ENCODE assay signal across 8 mouse cellular contexts in the genomic region with DNA sequence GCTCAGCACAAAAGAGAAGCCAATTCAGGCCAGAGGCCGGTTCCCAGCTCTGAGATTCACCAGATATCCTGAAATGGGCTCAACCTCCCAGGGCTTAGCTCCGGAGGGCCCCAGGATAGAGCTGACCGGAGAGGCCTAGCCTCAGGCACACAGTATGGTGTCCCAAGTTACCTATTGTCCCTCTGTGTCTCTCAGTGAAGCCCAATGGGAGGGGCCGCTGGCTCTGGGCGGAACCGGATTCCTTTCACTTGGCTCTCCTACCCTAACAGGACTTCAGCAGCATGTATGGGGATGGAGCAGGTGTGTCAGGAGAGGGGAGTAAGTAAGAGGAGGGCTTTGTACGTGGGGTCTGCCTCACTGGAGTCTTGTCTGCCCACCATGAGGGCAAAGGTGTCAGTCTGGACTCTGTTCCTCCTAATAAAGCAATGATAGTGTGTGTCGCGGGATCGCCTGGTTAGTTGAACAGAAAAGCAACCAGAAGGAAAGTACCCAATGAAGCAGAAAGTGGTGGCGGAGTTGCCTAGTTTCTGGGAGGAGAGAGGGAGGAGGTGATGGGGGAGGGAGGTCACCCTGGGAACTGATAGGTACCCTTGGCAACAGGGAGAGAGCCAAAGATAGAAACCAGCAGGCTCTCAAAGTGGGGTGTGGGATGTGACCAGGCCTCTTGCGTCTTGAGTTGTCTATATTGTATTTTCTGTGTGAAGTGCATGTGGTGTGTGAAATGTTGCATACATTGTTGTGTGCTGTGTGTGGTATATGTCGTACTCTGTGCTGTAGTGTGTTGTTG.
DNase-seq lines count a peak whose midpoint lies in the region; ATAC-seq and TF ChIP-seq lines count a peak whose summit lies in the region.

No protein-coding gene starts in this region.

- no peak for TF ChIP-seq CTCF in ES-Bruce4 (IDR thresholded peaks at IDR 0.05; ENCODE audit: low read depth, low read length)

- no peak overlapping the region for H3K4me3 ChIP-seq in kidney, embryonic 15.5 days (replicated peaks)
- H3K4me3 ChIP-seq in ES-Bruce4 (ENCODE audit: low read depth, low read length) (peak overlapping the region; percentile 38), ES-E14 (ENCODE audit: insufficient read depth in 1 of 2, low read depth in 1 of 2, low read length in 2 of 2, poor library complexity in 1 of 2, severe bottlenecking in 1 of 2) (peak overlapping the region in 1 of 2 experiments; percentile 14; a peak in 2 of 4 replicates)
- no peak overlapping the region for H3K4me3 ChIP-seq in hindbrain, embryonic 13.5 days

- H3K4me1 ChIP-seq in kidney, embryonic 15.5 days, result peaks cover 39% of the 10 kb centered on the region
- peaks cover 7% of the 10 kb centered on the region for H3K4me1 ChIP-seq in ES-Bruce4 (ENCODE audit: control insufficient read depth, insufficient read depth, low read length)
- H3K4me1 ChIP-seq in ES-E14 (ENCODE audit: control insufficient read depth in 2 of 2, insufficient read depth in 2 of 2, low read length in 2 of 2, poor library complexity in 1 of 2), result peaks cover 2 to 26% of the 10 kb centered on the region in 2 experiments; a peak in 3 of 4 replicates
- peaks cover 20% of the 10 kb centered on the region for H3K4me1 ChIP-seq in hindbrain, embryonic 13.5 days (replicated peaks)

- H3K9me3 ChIP-seq in kidney, embryonic 15.5 days (replicated peaks), result no peaks in the 10 kb centered on the region
- H3K9me3 ChIP-seq in ES-Bruce4 (replicated peaks; ENCODE audit: control insufficient read depth, insufficient read depth, low read length, poor library complexity, severe bottlenecking) (no peaks in the 10 kb centered on the region), ES-E14 (ENCODE audit: control insufficient read depth, insufficient read depth, low read depth, low read length) (no peaks in the 10 kb centered on the region)
- no peaks in the 10 kb centered on the region for H3K9me3 ChIP-seq in hindbrain, embryonic 13.5 days

- no peak overlapping the region for H3K9ac ChIP-seq in kidney, embryonic 15.5 days
- 0 out of 2 replicates have a peak overlapping the region, but pooled peaks have one; percentile 9 for H3K9ac ChIP-seq in ES-Bruce4 (ENCODE audit: low read depth, poor library complexity, severe bottlenecking)
- H3K9ac ChIP-seq in ES-E14 (ENCODE audit: insufficient read depth, low read depth, low read length, poor library complexity, severe bottlenecking), result no peak overlapping the region
- H3K9ac ChIP-seq in hindbrain, embryonic 13.5 days, result peak overlapping the region; percentile 24; the same call in 1 of the 2 replicates

- no peak for ATAC-seq in kidney, embryonic 15.5 days (replicated peaks; ENCODE audit: low FRiP score)
- ATAC-seq in hindbrain, embryonic 13.5 days (ENCODE audit: low FRiP score), result no peak
- ATAC-seq in monocyte, adult 5-6 weeks (replicated peaks; ENCODE audit: insufficient number of reproducible peaks, low FRiP score, low TSS enrichment, poor library complexity, severe bottlenecking), result no peak

- 0 out of 2 replicates have a peak overlapping the region, but pooled peaks have one; percentile 39 for H3K27ac ChIP-seq in kidney, embryonic 15.5 days
- H3K27ac ChIP-seq in ES-Bruce4 (ENCODE audit: insufficient read depth, low read length), result peak overlapping the region; percentile 79
- peak overlapping the region; percentile 45 for H3K27ac ChIP-seq in ES-E14 (ENCODE audit: insufficient read depth, low read depth, low read length, poor library complexity, severe bottlenecking)
- H3K27ac ChIP-seq in hindbrain, embryonic 13.5 days, result no peak overlapping the region

- H3K27me3 ChIP-seq in kidney, embryonic 15.5 days, result no peaks in the 10 kb centered on the region
- no peaks in the 10 kb centered on the region for H3K27me3 ChIP-seq in ES-Bruce4 (ENCODE audit: control insufficient read depth, insufficient read depth, low read length, poor library complexity, severe bottlenecking)
- H3K27me3 ChIP-seq in hindbrain, embryonic 13.5 days, result peaks cover 16% of the 10 kb centered on the region

- no peak for TF ChIP-seq POLR2A in ES-Bruce4 (IDR thresholded peaks at IDR 0.05; ENCODE audit: insufficient read depth, low read length)

- WGBS in kidney, embryonic 15.5 days, result 48% methylated on average over 13 of the region's 13 CpGs
- WGBS in hindbrain, embryonic 13.5 days, result 38% methylated on average over 13 of the region's 13 CpGs

- TF ChIP-seq EP300 in ES-Bruce4 (IDR thresholded peaks at IDR 0.05; ENCODE audit: insufficient read depth, low read depth, low read length), result peak; percentile 80; the same call in 1 of the 2 replicates

- no peak for DNase-seq in kidney, adult 11 months
- no peak for DNase-seq in ES-E14 (ENCODE audit: low read depth, low spot score)
- DNase-seq in thymus, postnatal 25 days, result no peak
- DNase-seq in cerebellum, postnatal 14 days, result no peak

- no peaks in the 10 kb centered on the region for H3K36me3 ChIP-seq in kidney, embryonic 15.5 days
- H3K36me3 ChIP-seq in ES-Bruce4 (ENCODE audit: control insufficient read depth, insufficient read depth, low read length, poor library complexity, severe bottlenecking) (no peaks in the 10 kb centered on the region), ES-E14 (ENCODE audit: control insufficient read depth, insufficient read depth, low read length, poor library complexity, severe bottlenecking) (no peaks in the 10 kb centered on the region)
- no peaks in the 10 kb centered on the region for H3K36me3 ChIP-seq in hindbrain, embryonic 13.5 days

- in situ Hi-C loops in ES-E14 (cut with MboI; ENCODE audit: low sequenced_read_pairs in 2 of 2, unreplicated experiment in 2 of 2), result no loop called here

- no peak overlapping the region for H3K4me2 ChIP-seq in kidney, embryonic 15.5 days
- no peak overlapping the region for H3K4me2 ChIP-seq in hindbrain, embryonic 13.5 days

TF ChIP-seq in ES-E14, 5 proteins besides CTCF, POLR2A, EP300 and RAD21:
- TF ChIP-seq ZNF384 (IDR thresholded peaks at IDR 0.05; ENCODE audit: low read depth, low read length) (no peak), ZC3H11A (IDR thresholded peaks at IDR 0.05; ENCODE audit: borderline replicate concordance, low read depth, low read length) (no peak), HCFC1 (IDR thresholded peaks at IDR 0.05; ENCODE audit: borderline replicate concordance, insufficient read depth, low read length) (no peak), MAFK (IDR thresholded peaks at IDR 0.05; ENCODE audit: insufficient read depth, low read depth, low read length) (no peak), CHD2 (IDR thresholded peaks at IDR 0.05; ENCODE audit: low read depth, low read length) (no peak)

Comparison
In these comparisons a context has a peak if more than half of its experiments do, and no peak if none do; other contexts are left out.
1. H3K9ac ChIP-seq: peak in ES-Bruce4 (single experiment) and hindbrain, embryonic 13.5 days (single experiment); none in kidney, embryonic 15.5 days (single experiment) and ES-E14 (single experiment).